Mouse (Mus musculus): ENCODE measurements around the gene Gnai3.

The Gnai3 gene

GRCm38 (mm10) chr3:108164091-108164490 lies 18.1 kb upstream of the Gnai3 start:
- no peak for DNase-seq (ENCODE audit: low read depth, low spot score)

GRCm38 (mm10) chr3:108158383-108159037 lies 12.6 kb upstream of the Gnai3 start:
- peak; percentile 93 for DNase-seq (ENCODE audit: low read depth, low spot score)

GRCm38 (mm10) chr3:108154656-108155055 lies 8.7 kb upstream of the Gnai3 start, which contains the start of gene Gpr61:
Gpr61 (minus strand) TSS chr3:108154882.
- DNase-seq (ENCODE audit: low read depth, low spot score), result peak; percentile 96

GRCm38 (mm10) chr3:108152290-108152689 lies 6.3 kb upstream of the Gnai3 start:
- no peak for DNase-seq (ENCODE audit: low read depth, low spot score)

GRCm38 (mm10) chr3:108147386-108148235 lies 1.7 kb upstream of the Gnai3 start:
- DNase-seq (ENCODE audit: low read depth, low spot score), result peak; percentile 95

GRCm38 (mm10) chr3:108146671-108147070 lies 725 bp upstream of the Gnai3 start:
- DNase-seq (ENCODE audit: low read depth, low spot score), result no peak

GRCm38 (mm10) chr3:108140786-108141185 lies 5.2 kb downstream of the Gnai3 start:
- DNase-seq (ENCODE audit: low read depth, low spot score), result no peak

GRCm38 (mm10) chr3:108139113-108139512 lies 6.8 kb downstream of the Gnai3 start:
- no peak for DNase-seq (ENCODE audit: low read depth, low spot score)

GRCm38 (mm10) chr3:108134701-108135100 lies 11.2 kb downstream of the Gnai3 start:
- DNase-seq (ENCODE audit: low read depth, low spot score), result peak; percentile 94

- DNase-seq (ENCODE audit: low read depth, low spot score), result no peak
Measured at GRCm38 (mm10) chr3:108132484-108132883, 13.5 kb downstream of the Gnai3 start.

GRCm38 (mm10) chr3:108131821-108132220 lies 14.1 kb downstream of the Gnai3 start:
- no peak for DNase-seq (ENCODE audit: low read depth, low spot score)

GRCm38 (mm10) chr3:108131216-108131615 lies 14.7 kb downstream of the Gnai3 start:
- DNase-seq (ENCODE audit: low read depth, low spot score), result no peak

- no peak for DNase-seq (ENCODE audit: low read depth, low spot score)
Measured at GRCm38 (mm10) chr3:108129804-108130203, 16.1 kb downstream of the Gnai3 start.

GRCm38 (mm10) chr3:108129367-108129766 lies 16.6 kb downstream of the Gnai3 start:
- no peak for DNase-seq (ENCODE audit: low read depth, low spot score)

GRCm38 (mm10) chr3:108128520-108128919 lies 17.4 kb downstream of the Gnai3 start:
- no peak for DNase-seq (ENCODE audit: low read depth, low spot score)

GRCm38 (mm10) chr3:108126327-108126726 lies 19.6 kb downstream of the Gnai3 start:
- no peak for DNase-seq (ENCODE audit: low read depth, low spot score)

- DNase-seq (ENCODE audit: low read depth, low spot score), result no peak
Measured at GRCm38 (mm10) chr3:108124131-108124530, 21.8 kb downstream of the Gnai3 start.

- DNase-seq (ENCODE audit: low read depth, low spot score), result peak; percentile 35
Measured at GRCm38 (mm10) chr3:108123242-108123641, 22.7 kb downstream of the Gnai3 start.

- DNase-seq (ENCODE audit: low read depth, low spot score), result no peak
Measured at GRCm38 (mm10) chr3:108121101-108121500, 24.8 kb downstream of the Gnai3 start.

GRCm38 (mm10) chr3:108117465-108117864 lies 28.5 kb downstream of the Gnai3 start:
- DNase-seq (ENCODE audit: low read depth, low spot score), result no peak

- no peak for DNase-seq (ENCODE audit: low read depth, low spot score)
Measured at GRCm38 (mm10) chr3:108113591-108114289, 32.2 kb downstream of the Gnai3 start.

- peak; percentile 45 for DNase-seq (ENCODE audit: low read depth, low spot score)
Measured at GRCm38 (mm10) chr3:108112666-108113065, 33.3 kb downstream of the Gnai3 start.

All from brain, adult 2 months (tissue).